Mouse (Mus musculus) neural tube, embryonic 11.5 days (tissue): Measurements from ENCODE around the gene Gm4737. TPM values are rescaled to one million over a fixed set of nuclear protein-coding genes. Genes with fewer than 3 reads are reported as not detected.
"Not testable (repeated sequence)": the region's sequence is repeated elsewhere in the genome, so short reads cannot be mapped to it uniquely, and the experiment has no call there.

Experiments used
- ATAC-seq: fragments of 200-750 bp; cut with Nextera tagmentation; 2 replicates; pipeline ENCODE4 v1.8.0; 2017; ENCODE audit warnings: moderate number of reproducible peaks, mild to moderate bottlenecking, moderate TSS enrichment, moderate library complexity; ENCODE audit not compliant: insufficient read depth, low FRiP score, low TSS enrichment
- DNase-seq: peaks from one replicate; pipeline ENCODE4 v3.0.0-alpha.2; 2015; ENCODE audit warnings: low spot score
- H3K27ac ChIP-seq: fragments of 300-500 bp; sonication (generic); 2 replicates; pipeline ENCODE4 v1.5.1; 2014; ENCODE audit warnings: low read depth, mild to moderate bottlenecking, low read length
- H3K27me3 ChIP-seq: fragments of 300-500 bp; sonication (generic); 2 replicates; pipeline ENCODE4 v1.6.1; 2014; ENCODE audit warnings: mild to moderate bottlenecking, low read length, mixed read lengths; ENCODE audit not compliant: control insufficient read depth, insufficient read depth
- H3K36me3 ChIP-seq: fragments of 300-500 bp; sonication (generic); 2 replicates; pipeline ENCODE4 v1.6.1; 2014; ENCODE audit warnings: mild to moderate bottlenecking, low read length, moderate library complexity, mixed read lengths; ENCODE audit not compliant: control insufficient read depth, insufficient read depth
- H3K4me1 ChIP-seq: fragments of 300-500 bp; sonication (generic); 2 replicates; pipeline ENCODE4 v1.6.1; 2014; ENCODE audit warnings: low read length, mixed read lengths; ENCODE audit not compliant: control insufficient read depth, insufficient read depth
- H3K4me2 ChIP-seq: fragments of 300-500 bp; sonication (generic); 2 replicates; pipeline ENCODE4 v1.6.1; 2014; ENCODE audit warnings: low read depth, mild to moderate bottlenecking, moderate library complexity
- H3K4me3 ChIP-seq: fragments of 300-500 bp; sonication (generic); 2 replicates; pipeline ENCODE4 v1.5.1; 2014; ENCODE audit warnings: low read depth, low read length
- H3K9ac ChIP-seq: fragments of 300-500 bp; sonication (generic); 2 replicates; pipeline ENCODE4 v1.6.1; 2014; ENCODE audit warnings: mild to moderate bottlenecking, low read length
- H3K9me3 ChIP-seq: fragments of 300-500 bp; sonication (generic); 2 replicates; pipeline ENCODE4 v1.6.1; 2016; ENCODE audit warnings: low read length; ENCODE audit not compliant: control insufficient read depth
- WGBS: fragments of 180-500 bp; shearing (Covaris S2); extraction: QIAGEN DNeasy Blood & Tissue Kit; methylation state at CpG from one replicate; pipeline ENCODE4 v1.1.7; 2014; 5-methylcytosine and 5-hydroxymethylcytosine counted together
- polyA plus RNA-seq: library from polyadenylated mRNA; unstranded; fragments of >200 nt; fragmentation: Nextera tagmentation; extraction: Ambion mirVana; gene quantifications from 2 replicates; pipeline ENCODE4 v1.2.1, GENCODE M21; 2014

Gene Gm4737
- 1.8 and 3.1 TPM in 2 replicates for polyA plus RNA-seq

DNA sequence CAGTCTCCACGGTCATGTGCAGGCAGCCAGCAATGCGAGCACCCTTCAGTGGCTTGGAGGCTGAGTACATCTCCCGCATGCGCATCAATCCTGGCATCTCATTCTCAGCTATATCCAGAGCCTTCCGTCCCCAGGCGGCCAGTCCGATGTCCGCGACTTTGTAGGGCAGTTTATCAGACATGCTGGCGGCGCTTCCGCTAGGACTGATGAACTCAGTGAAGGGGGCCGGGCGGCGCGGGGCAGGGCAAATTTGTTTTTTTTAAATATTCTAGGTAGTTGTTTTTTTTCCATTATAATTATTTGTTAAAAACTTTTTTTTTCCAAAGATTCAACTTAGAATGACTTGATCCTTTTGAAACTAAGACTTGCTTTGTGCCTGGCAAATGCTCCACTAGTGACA is at the start of gene Gm4737:
Gene Gm4737, minus strand, starts transcription at position 246 of the 400 bp plus-strand sequence.
- not testable (repeated sequence) for H3K4me3 ChIP-seq, H3K27me3 ChIP-seq, H3K9me3 ChIP-seq, H3K4me2 ChIP-seq, H3K36me3 ChIP-seq, DNase-seq, H3K9ac ChIP-seq, H3K4me1 ChIP-seq, H3K27ac ChIP-seq, ATAC-seq
- WGBS, result 96% methylated on average over 9 of the region's 16 CpGs

- Histone ChIP-seq H3K9ac (no peak overlapping the region), H3K4me3 (no peak overlapping the region), H3K27me3 (no peaks in the 10 kb centered on the region), H3K36me3 (no peaks in the 10 kb centered on the region), H3K9me3 (no peaks in the 10 kb centered on the region), H3K4me2 (no peak overlapping the region), H3K4me1 (no peaks in the 10 kb centered on the region), H3K27ac (no peak overlapping the region)
- DNase-seq, result no peak
- no peak for ATAC-seq
- 89% methylated on average over 5 of the region's 5 CpGs for WGBS
Observed at GRCm38 (mm10) chr16:46195792-46196191, 40.9 kb upstream of the Gm4737 start.

GRCm38 (mm10) chr16:46183096-46183495 is 28.2 kb upstream of the Gm4737 start:
- WGBS, result 81% methylated on average over 5 of the region's 5 CpGs
- Histone ChIP-seq H3K36me3 (no peaks in the 10 kb centered on the region), H3K27ac (no peak overlapping the region), H3K4me1 (no peaks in the 10 kb centered on the region), H3K4me2 (no peak overlapping the region), H3K9ac (no peak overlapping the region), H3K9me3 (no peaks in the 10 kb centered on the region), H3K4me3 (no peak overlapping the region), H3K27me3 (no peaks in the 10 kb centered on the region)
- DNase-seq (no peak), ATAC-seq (no peak)

DNA sequence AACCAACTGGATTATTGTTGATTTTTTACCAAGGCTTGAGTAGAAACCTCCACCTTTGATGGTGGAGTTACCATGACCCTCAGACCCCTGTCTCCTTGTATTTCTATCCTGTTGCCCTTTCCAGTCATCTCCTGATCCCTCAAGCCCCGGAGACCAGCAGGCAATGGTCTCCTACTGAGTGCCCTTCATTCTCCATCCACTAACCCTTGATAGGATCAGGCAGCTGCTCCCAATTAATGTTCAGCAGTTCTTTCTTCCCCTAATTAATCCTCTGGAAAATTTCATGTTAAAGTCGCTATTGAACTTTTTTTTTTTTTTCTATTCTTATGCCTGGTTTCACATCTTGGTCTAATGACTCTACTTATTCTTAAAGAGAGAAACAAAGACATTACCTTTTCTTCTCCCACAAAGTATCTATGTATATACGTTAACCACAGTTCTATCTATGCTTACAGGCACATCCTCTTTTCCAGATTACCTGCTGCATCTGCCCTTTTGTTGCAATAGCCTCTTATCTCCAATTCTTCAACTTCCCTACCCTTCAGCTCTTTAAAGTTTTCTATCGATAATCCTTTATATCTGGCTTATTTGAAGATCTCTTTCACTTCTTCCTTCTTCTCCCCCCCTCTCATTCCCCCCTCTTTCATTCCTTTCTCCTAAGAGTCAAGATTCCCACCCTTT is 23.4 kb upstream of the Gm4737 start:
- no peaks in the 10 kb centered on the region for H3K4me1 ChIP-seq
- ATAC-seq (no peak), DNase-seq (no peak)
- no peak overlapping the region for H3K27ac ChIP-seq
- no peak overlapping the region for H3K4me3 ChIP-seq
- 84% methylated on average over 4 of the region's 4 CpGs for WGBS
- no peaks in the 10 kb centered on the region for H3K9me3 ChIP-seq
- H3K27me3 ChIP-seq, result no peaks in the 10 kb centered on the region
- no peak overlapping the region for H3K9ac ChIP-seq
- no peak overlapping the region for H3K4me2 ChIP-seq
- no peaks in the 10 kb centered on the region for H3K36me3 ChIP-seq

- Histone ChIP-seq H3K9me3 (no peaks in the 10 kb centered on the region), H3K27me3 (no peaks in the 10 kb centered on the region), H3K4me3 (no peak overlapping the region), H3K9ac (no peak overlapping the region), H3K27ac (no peak overlapping the region), H3K4me2 (no peak overlapping the region), H3K36me3 (no peaks in the 10 kb centered on the region), H3K4me1 (no peaks in the 10 kb centered on the region)
- ATAC-seq, result no peak
- no peak for DNase-seq
Observed at GRCm38 (mm10) chr16:46173039-46173438, 18.2 kb upstream of the Gm4737 start.

- no peaks in the 10 kb centered on the region for H3K36me3 ChIP-seq
- ATAC-seq, result no peak
- no peak overlapping the region for H3K27ac ChIP-seq
- no peak for DNase-seq
- H3K9ac ChIP-seq, result no peak overlapping the region
- no peaks in the 10 kb centered on the region for H3K27me3 ChIP-seq
- 87% methylated on average over 3 of the region's 3 CpGs for WGBS
- H3K4me3 ChIP-seq, result no peak overlapping the region
- H3K4me1 ChIP-seq, result no peaks in the 10 kb centered on the region
- H3K9me3 ChIP-seq, result no peaks in the 10 kb centered on the region
- H3K4me2 ChIP-seq, result no peak overlapping the region
Observed at GRCm38 (mm10) chr16:46166971-46167370, 12.1 kb upstream of the Gm4737 start.

- ATAC-seq (no peak), DNase-seq (no peak)
- no peak overlapping the region for H3K27ac ChIP-seq
- no peaks in the 10 kb centered on the region for H3K9me3 ChIP-seq
- H3K9ac ChIP-seq, result no peak overlapping the region
- WGBS, result 91% methylated on average over 4 of the region's 4 CpGs
- H3K4me1 ChIP-seq, result no peaks in the 10 kb centered on the region
- H3K27me3 ChIP-seq, result no peaks in the 10 kb centered on the region
- no peaks in the 10 kb centered on the region for H3K36me3 ChIP-seq
- no peak overlapping the region for H3K4me3 ChIP-seq
- no peak overlapping the region for H3K4me2 ChIP-seq
Observed at GRCm38 (mm10) chr16:46165305-46165704, 10.4 kb upstream of the Gm4737 start.

- Histone ChIP-seq H3K4me2 (no peak overlapping the region), H3K27me3 (no peaks in the 10 kb centered on the region), H3K9me3 (no peaks in the 10 kb centered on the region), H3K4me1 (no peaks in the 10 kb centered on the region), H3K9ac (no peak overlapping the region), H3K27ac (no peak overlapping the region), H3K4me3 (no peak overlapping the region), H3K36me3 (no peaks in the 10 kb centered on the region)
- no peak for ATAC-seq
- DNase-seq, result no peak
Observed at GRCm38 (mm10) chr16:46151141-46151540, 3.7 kb downstream of the Gm4737 start.

- H3K36me3 ChIP-seq, result no peaks in the 10 kb centered on the region
- H3K4me1 ChIP-seq, result no peaks in the 10 kb centered on the region
- H3K4me2 ChIP-seq, result no peak overlapping the region
- no peak for DNase-seq
- no peaks in the 10 kb centered on the region for H3K27me3 ChIP-seq
- no peak overlapping the region for H3K4me3 ChIP-seq
- H3K9me3 ChIP-seq, result no peaks in the 10 kb centered on the region
- H3K27ac ChIP-seq, result no peak overlapping the region
- 74% methylated on average over 3 of the region's 3 CpGs for WGBS
- ATAC-seq, result no peak
- no peak overlapping the region for H3K9ac ChIP-seq
Observed at GRCm38 (mm10) chr16:46148661-46149341, 6.1 kb downstream of the Gm4737 start.
